Mouse (Mus musculus) hindbrain, embryonic 12.5 days (tissue): ENCODE measurements at regions not wholly inside any gene's neighbourhood (a gene's known extent, or its start where the extent isn't known, plus 50 kb on each side); places are given as distances from the start of the nearest gene placed in this dataset.

Source experiments
- ATAC-seq: fragments of 200-750 bp; cut with Nextera tagmentation; 2 replicates; pipeline ENCODE4 v1.8.0; 2017; ENCODE audit warnings: moderate TSS enrichment; ENCODE audit not compliant: low FRiP score
- H3K27ac ChIP-seq: fragments of 300-500 bp; sonication (generic); 2 replicates; pipeline ENCODE4 v1.5.1; 2016; ENCODE audit warnings: mild to moderate bottlenecking
- H3K27me3 ChIP-seq: fragments of 300-500 bp; sonication (generic); 2 replicates; pipeline ENCODE4 v1.6.1; 2016; ENCODE audit warnings: mild to moderate bottlenecking
- H3K36me3 ChIP-seq: fragments of 300-500 bp; sonication (generic); 2 replicates; pipeline ENCODE4 v1.6.1; 2016; ENCODE audit warnings: mild to moderate bottlenecking
- H3K4me1 ChIP-seq: fragments of 300-500 bp; sonication (generic); 2 replicates; pipeline ENCODE4 v1.6.1; 2016
- H3K4me2 ChIP-seq: fragments of 300-500 bp; sonication (generic); replicated peaks from 2 replicates; pipeline ENCODE4 v1.6.1; 2016; ENCODE audit warnings: mild to moderate bottlenecking
- H3K4me3 ChIP-seq: fragments of 300-500 bp; sonication (generic); 2 replicates; pipeline ENCODE4 v1.5.1; 2016; ENCODE audit warnings: mild to moderate bottlenecking
- H3K9ac ChIP-seq: fragments of 300-500 bp; sonication (generic); 2 replicates; pipeline ENCODE4 v1.6.1; 2016; ENCODE audit warnings: mild to moderate bottlenecking, moderate library complexity
- H3K9me3 ChIP-seq: fragments of 300-500 bp; sonication (generic); replicated peaks from 2 replicates; pipeline ENCODE4 v1.6.1; 2016; ENCODE audit warnings: mild to moderate bottlenecking
- WGBS: fragments of 180-500 bp; shearing (Covaris S2); methylation state at CpG from one replicate; pipeline ENCODE4 v1.1.7; 2016; 5-methylcytosine and 5-hydroxymethylcytosine counted together

- Histone ChIP-seq H3K36me3 (no peaks in the 10 kb centered on the region), H3K9me3 (no peaks in the 10 kb centered on the region), H3K4me1 (0 out of 2 replicates have a peak, but pooled peaks cover 3% of the 10 kb centered on the region), H3K27me3 (no peaks in the 10 kb centered on the region), H3K27ac (no peak overlapping the region), H3K4me2 (no peak overlapping the region), H3K9ac (no peak overlapping the region), H3K4me3 (no peak overlapping the region)
- ATAC-seq: peak; percentile 75
- 11% methylated on average over 4 of the region's 4 CpGs for WGBS
Measured at GRCm38 (mm10) chr14:98589846-98590245, 404.3 kb downstream of the Rpl36a-ps1 start.

- no peak overlapping the region for H3K4me3 ChIP-seq
- ATAC-seq: no peak
- H3K9ac ChIP-seq: no peak overlapping the region
Measured at GRCm38 (mm10) chr14:98571644-98572043, 402.1 kb upstream of the Dach1 start.

GRCm38 (mm10) chr14:98562002-98562401 lies 392.4 kb upstream of the Dach1 start:
- no peak overlapping the region for H3K27ac ChIP-seq
- H3K36me3 ChIP-seq: no peaks in the 10 kb centered on the region
- H3K27me3 ChIP-seq: no peaks in the 10 kb centered on the region
- no peaks in the 10 kb centered on the region for H3K9me3 ChIP-seq
- H3K4me3 ChIP-seq: no peak overlapping the region
- no peak for ATAC-seq
- H3K4me1 ChIP-seq: no peaks in the 10 kb centered on the region
- H3K4me2 ChIP-seq: no peak overlapping the region
- H3K9ac ChIP-seq: no peak overlapping the region

More at GRCm38 (mm10) chr14:98571644-98572043, 402.1 kb upstream of the Dach1 start:
- Histone ChIP-seq H3K9me3 (no peaks in the 10 kb centered on the region), H3K36me3 (no peaks in the 10 kb centered on the region), H3K4me2 (no peak overlapping the region), H3K4me1 (no peaks in the 10 kb centered on the region), H3K27me3 (no peaks in the 10 kb centered on the region), H3K27ac (no peak overlapping the region)
- 92% methylated on average over 1 of the region's 1 CpGs for WGBS

GRCm38 (mm10) chr14:98539792-98540191 lies 370.2 kb upstream of the Dach1 start:
- no peaks in the 10 kb centered on the region for H3K27me3 ChIP-seq
- H3K36me3 ChIP-seq: no peaks in the 10 kb centered on the region
- no peak overlapping the region for H3K9ac ChIP-seq
- H3K4me2 ChIP-seq: no peak overlapping the region
- peaks cover 4% of the 10 kb centered on the region for H3K4me1 ChIP-seq
- ATAC-seq: no peak
- H3K4me3 ChIP-seq: no peak overlapping the region
- WGBS: 94% methylated on average over 1 of the region's 1 CpGs
- H3K27ac ChIP-seq: no peak overlapping the region
- H3K9me3 ChIP-seq: no peaks in the 10 kb centered on the region

GRCm38 (mm10) chr14:98538267-98538666 lies 368.7 kb upstream of the Dach1 start:
- no peak overlapping the region for H3K4me3 ChIP-seq
- H3K4me1 ChIP-seq: peaks cover 4% of the 10 kb centered on the region
- no peak overlapping the region for H3K27ac ChIP-seq
- no peaks in the 10 kb centered on the region for H3K27me3 ChIP-seq
- WGBS: 10% methylated on average over 4 of the region's 4 CpGs
- no peak overlapping the region for H3K9ac ChIP-seq
- 0 out of 2 replicates have a peak, but pooled peaks have one; percentile 54 for ATAC-seq
- H3K9me3 ChIP-seq: no peaks in the 10 kb centered on the region
- no peaks in the 10 kb centered on the region for H3K36me3 ChIP-seq
- no peak overlapping the region for H3K4me2 ChIP-seq

- no peak for ATAC-seq
- no peak overlapping the region for H3K4me2 ChIP-seq
- H3K4me3 ChIP-seq: no peak overlapping the region
- 79% methylated on average over 10 of the region's 10 CpGs for WGBS
- no peaks in the 10 kb centered on the region for H3K9me3 ChIP-seq
- peaks cover 8% of the 10 kb centered on the region for H3K4me1 ChIP-seq
- H3K9ac ChIP-seq: no peak overlapping the region
- no peak overlapping the region for H3K27ac ChIP-seq
- H3K27me3 ChIP-seq: no peaks in the 10 kb centered on the region
- no peaks in the 10 kb centered on the region for H3K36me3 ChIP-seq
Measured at GRCm38 (mm10) chr14:98533600-98533999, 364.0 kb upstream of the Dach1 start.

- Histone ChIP-seq H3K4me2 (no peak overlapping the region), H3K4me1 (no peaks in the 10 kb centered on the region), H3K27ac (no peak overlapping the region), H3K9me3 (no peaks in the 10 kb centered on the region), H3K9ac (no peak overlapping the region), H3K4me3 (no peak overlapping the region), H3K36me3 (no peaks in the 10 kb centered on the region), H3K27me3 (no peaks in the 10 kb centered on the region)
- no peak for ATAC-seq
- WGBS: 92% methylated on average over 3 of the region's 3 CpGs
Measured at GRCm38 (mm10) chr14:98520966-98521365, 351.4 kb upstream of the Dach1 start.

- WGBS: 85% methylated on average over 6 of the region's 6 CpGs
- H3K9me3 ChIP-seq: no peaks in the 10 kb centered on the region
- no peaks in the 10 kb centered on the region for H3K27me3 ChIP-seq
- ATAC-seq: no peak
- H3K4me3 ChIP-seq: no peak overlapping the region
- no peaks in the 10 kb centered on the region for H3K36me3 ChIP-seq
- no peak overlapping the region for H3K4me2 ChIP-seq
- no peak overlapping the region for H3K9ac ChIP-seq
- H3K4me1 ChIP-seq: no peaks in the 10 kb centered on the region
- no peak overlapping the region for H3K27ac ChIP-seq
Measured at GRCm38 (mm10) chr14:98505321-98505720, 335.8 kb upstream of the Dach1 start.

- Histone ChIP-seq H3K27ac (no peak overlapping the region), H3K9ac (no peak overlapping the region), H3K4me2 (no peak overlapping the region), H3K4me3 (no peak overlapping the region), H3K27me3 (no peaks in the 10 kb centered on the region), H3K4me1 (no peaks in the 10 kb centered on the region), H3K36me3 (no peaks in the 10 kb centered on the region), H3K9me3 (no peaks in the 10 kb centered on the region)
- 89% methylated on average over 8 of the region's 8 CpGs for WGBS
- no peak for ATAC-seq
Measured at GRCm38 (mm10) chr14:98477416-98477815, 307.9 kb upstream of the Dach1 start.

GRCm38 (mm10) chr14:98471803-98472509 lies 302.4 kb upstream of the Dach1 start:
- no peak overlapping the region for H3K4me2 ChIP-seq
- no peaks in the 10 kb centered on the region for H3K4me1 ChIP-seq
- H3K27me3 ChIP-seq: no peaks in the 10 kb centered on the region
- no peak overlapping the region for H3K4me3 ChIP-seq
- H3K9me3 ChIP-seq: no peaks in the 10 kb centered on the region
- peak overlapping the region; percentile 52; the same call in 1 of the 2 replicates for H3K27ac ChIP-seq
- no peaks in the 10 kb centered on the region for H3K36me3 ChIP-seq
- no peak for ATAC-seq
- no peak overlapping the region for H3K9ac ChIP-seq
- WGBS: 60% methylated on average over 5 of the region's 5 CpGs

- 69% methylated on average over 1 of the region's 1 CpGs for WGBS
- Histone ChIP-seq H3K4me1 (no peaks in the 10 kb centered on the region), H3K36me3 (no peaks in the 10 kb centered on the region), H3K27ac (no peak overlapping the region), H3K9me3 (no peaks in the 10 kb centered on the region), H3K4me3 (no peak overlapping the region), H3K27me3 (no peaks in the 10 kb centered on the region), H3K4me2 (no peak overlapping the region), H3K9ac (no peak overlapping the region)
- no peak for ATAC-seq
Measured at GRCm38 (mm10) chr14:98454461-98454860, 284.9 kb upstream of the Dach1 start.

GRCm38 (mm10) chr14:98452191-98452590 lies 282.6 kb upstream of the Dach1 start:
- Histone ChIP-seq H3K4me1 (no peaks in the 10 kb centered on the region), H3K27ac (no peak overlapping the region), H3K36me3 (no peaks in the 10 kb centered on the region), H3K27me3 (no peaks in the 10 kb centered on the region), H3K9ac (no peak overlapping the region), H3K9me3 (no peaks in the 10 kb centered on the region), H3K4me2 (no peak overlapping the region), H3K4me3 (no peak overlapping the region)
- WGBS: 82% methylated on average over 6 of the region's 6 CpGs
- ATAC-seq: no peak

- Histone ChIP-seq H3K4me3 (no peak overlapping the region), H3K27ac (no peak overlapping the region), H3K36me3 (no peaks in the 10 kb centered on the region), H3K9me3 (no peaks in the 10 kb centered on the region), H3K4me1 (no peaks in the 10 kb centered on the region), H3K4me2 (no peak overlapping the region), H3K27me3 (no peaks in the 10 kb centered on the region), H3K9ac (no peak overlapping the region)
- ATAC-seq: no peak
- 71% methylated on average over 5 of the region's 5 CpGs for WGBS
Measured at GRCm38 (mm10) chr14:98449568-98449967, 280.0 kb upstream of the Dach1 start.
